Mouse (Mus musculus) MEL (cell line): ENCODE results near the gene Tango6. TPM values are rescaled to one million over a fixed set of nuclear protein-coding genes. Genes with fewer than 3 reads are reported as not detected.

Experiments
- DNase-seq: peaks from one replicate; pipeline ENCODE4 v3.0.0; 2011; ENCODE audit warnings: low read depth, low spot score
- H3K27ac ChIP-seq: 2 replicates; pipeline ENCODE4 v1.5.1; 2012; ENCODE audit warnings: low read depth, mild to moderate bottlenecking, control low read depth, low read length, moderate library complexity; ENCODE audit not compliant: control insufficient read depth
- H3K27me3 ChIP-seq, 2 experiments: fragments of 150-350 bp in 1 of 2; sonication (generic) in 1 of 2; 2 replicates each; pipeline ENCODE4 v1.6.1; 2012; ENCODE audit warnings: low read length in 2 of 2, mild to moderate bottlenecking in 2 of 2, improper control_type of control experiment in 1 of 2, moderate library complexity in 1 of 2; ENCODE audit not compliant: insufficient read depth in 2 of 2, control insufficient read depth in 1 of 2
- H3K36me3 ChIP-seq, 2 experiments: 2 replicates each; pipeline ENCODE4 v1.6.1; 2012 to 2014; ENCODE audit warnings: low read length in 2 of 2, improper control_type of control experiment in 1 of 2, inconsistent platforms in 1 of 2, mild to moderate bottlenecking in 1 of 2; ENCODE audit not compliant: insufficient read depth in 2 of 2, control insufficient read depth in 1 of 2
- H3K4me1 ChIP-seq, 2 experiments: fragments of 150-350 bp in 1 of 2; sonication (generic) in 1 of 2; 2 replicates each; pipeline ENCODE4 v1.6.1; 2012; ENCODE audit warnings: low read length in 2 of 2, improper control_type of control experiment in 1 of 2, mild to moderate bottlenecking in 1 of 2; ENCODE audit not compliant: insufficient read depth in 2 of 2, control insufficient read depth in 1 of 2
- H3K4me3 ChIP-seq, 2 experiments: fragments of 150-350 bp in 1 of 2; sonication (generic) in 1 of 2; 2 replicates each; pipeline ENCODE4 v1.5.1; 2012; ENCODE audit warnings: low read depth in 2 of 2, low read length in 2 of 2, mild to moderate bottlenecking in 2 of 2, moderate library complexity in 2 of 2, control low read depth in 1 of 2, improper control_type of control experiment in 1 of 2; ENCODE audit not compliant: control insufficient read depth in 1 of 2, insufficient read depth in 1 of 2
- H3K79me2 ChIP-seq: 2 replicates; pipeline ENCODE4 v1.6.1; 2012; ENCODE audit warnings: mild to moderate bottlenecking, low read length, moderate library complexity; ENCODE audit not compliant: control insufficient read depth, poor library complexity, insufficient read depth
- H3K9ac ChIP-seq: 2 replicates; pipeline ENCODE4 v1.6.1; 2012; ENCODE audit warnings: low read depth, mild to moderate bottlenecking, control low read depth, low read length, moderate library complexity; ENCODE audit not compliant: control insufficient read depth, poor library complexity, severe bottlenecking
- H3K9me3 ChIP-seq: fragments of 150-350 bp; sonication (generic); replicated peaks from 2 replicates; pipeline ENCODE4 v1.6.1; 2012; ENCODE audit warnings: mild to moderate bottlenecking, low read length, improper control_type of control experiment, moderate library complexity; ENCODE audit not compliant: insufficient read depth
- CHD1 ChIP-seq: IDR thresholded peaks from 2 replicates; pipeline ENCODE4 v1.6.1; 2012; ENCODE audit warnings: low read depth, mild to moderate bottlenecking, inconsistent platforms, low read length, improper control_type of control experiment
- E2F4 ChIP-seq: IDR thresholded peaks from 2 replicates; pipeline ENCODE4 v1.6.1; 2011; ENCODE audit warnings: low read depth, low read length, improper control_type of control experiment, borderline replicate concordance
- EP300 ChIP-seq, 2 experiments: IDR thresholded peaks; 2 replicates each; pipeline ENCODE4 v1.6.1; 2011; ENCODE audit warnings: improper control_type of control experiment in 2 of 2, low read length in 2 of 2, low read depth in 1 of 2, mild to moderate bottlenecking in 1 of 2
- ETS1 ChIP-seq: IDR thresholded peaks from 2 replicates; pipeline ENCODE4 v1.6.1; 2012; ENCODE audit warnings: low read depth, mild to moderate bottlenecking, inconsistent platforms, low read length, improper control_type of control experiment, moderate library complexity
- GABPA ChIP-seq: IDR thresholded peaks from 2 replicates; pipeline ENCODE4 v1.6.1; 2012; ENCODE audit warnings: low read depth, mild to moderate bottlenecking, inconsistent platforms, low read length, improper control_type of control experiment, moderate library complexity
- GATA1 ChIP-seq: IDR thresholded peaks from 2 replicates; pipeline ENCODE4 v1.6.1; 2011; ENCODE audit warnings: low read depth, low read length, improper control_type of control experiment
- HCFC1 ChIP-seq: IDR thresholded peaks from 2 replicates; pipeline ENCODE4 v1.6.1; 2012; ENCODE audit warnings: low read depth, mild to moderate bottlenecking, inconsistent platforms, low read length, improper control_type of control experiment, moderate library complexity
- MXI1 ChIP-seq: IDR thresholded peaks from 2 replicates; pipeline ENCODE4 v1.6.1; 2011; ENCODE audit warnings: mild to moderate bottlenecking, low read depth, low read length, improper control_type of control experiment
- MYC ChIP-seq: IDR thresholded peaks from 2 replicates; pipeline ENCODE4 v1.6.1; 2011; ENCODE audit warnings: low read depth, mild to moderate bottlenecking, low read length, improper control_type of control experiment, moderate library complexity
- RAD21 ChIP-seq: IDR thresholded peaks from 2 replicates; pipeline ENCODE4 v1.6.1; 2011; ENCODE audit warnings: mild to moderate bottlenecking, low read depth, low read length, improper control_type of control experiment
- SMC3 ChIP-seq: IDR thresholded peaks from 2 replicates; pipeline ENCODE4 v1.6.1; 2011; ENCODE audit warnings: low read depth, low read length, improper control_type of control experiment
- TBP ChIP-seq: IDR thresholded peaks from 2 replicates; pipeline ENCODE4 v1.8.0; 2011; ENCODE audit warnings: low read depth, low read length, improper control_type of control experiment
- TCF12 ChIP-seq: IDR thresholded peaks from 2 replicates; pipeline ENCODE4 v1.6.1; 2014; ENCODE audit warnings: low read depth, mild to moderate bottlenecking, inconsistent platforms, low read length, improper control_type of control experiment, moderate library complexity
- USF1 ChIP-seq: IDR thresholded peaks from 2 replicates; pipeline ENCODE4 v1.6.1; 2014; ENCODE audit warnings: low read depth, mild to moderate bottlenecking, inconsistent platforms, low read length, improper control_type of control experiment, moderate library complexity
- USF2 ChIP-seq, 2 experiments: IDR thresholded peaks; 2 replicates each; pipeline ENCODE4 v1.6.1; 2011 to 2012; ENCODE audit warnings: improper control_type of control experiment in 2 of 2, low read length in 2 of 2, borderline replicate concordance in 1 of 2, inconsistent platforms in 1 of 2, low read depth in 1 of 2, mild to moderate bottlenecking in 1 of 2; ENCODE audit not compliant: insufficient read depth in 1 of 2
- ZMIZ1 ChIP-seq: IDR thresholded peaks from 2 replicates; pipeline ENCODE4 v1.6.1; 2012; ENCODE audit warnings: low read depth, mild to moderate bottlenecking, inconsistent platforms, low read length, improper control_type of control experiment, moderate library complexity
- polyA plus RNA-seq, 2 experiments: library from polyadenylated mRNA; stranded (reverse) in 1 of 2; unstranded in 1 of 2; fragments of >175 nt in 1 of 2; fragments of >200 nt in 1 of 2; gene quantifications; 2 replicates each; pipeline versions ENCODE4 v1.2.1 to v1.2.4; 2012; ENCODE audit warnings: low replicate concordance in 2 of 2, low read depth in 1 of 2; ENCODE audit not compliant: insufficient read length in 2 of 2, insufficient read depth in 1 of 2, missing spikeins in 1 of 2
- total RNA-seq: library from RNA; depleted of rRNA; stranded (reverse); fragments of 300-350 nt; gene quantifications from 2 replicates; pipeline ENCODE4 v1.2.3, GENCODE M21; 2012

The Tango6 gene
- total and polyA plus RNA-seq, 3 experiments = 3.0 to 6.1 TPM; not detected in 1

DNA sequence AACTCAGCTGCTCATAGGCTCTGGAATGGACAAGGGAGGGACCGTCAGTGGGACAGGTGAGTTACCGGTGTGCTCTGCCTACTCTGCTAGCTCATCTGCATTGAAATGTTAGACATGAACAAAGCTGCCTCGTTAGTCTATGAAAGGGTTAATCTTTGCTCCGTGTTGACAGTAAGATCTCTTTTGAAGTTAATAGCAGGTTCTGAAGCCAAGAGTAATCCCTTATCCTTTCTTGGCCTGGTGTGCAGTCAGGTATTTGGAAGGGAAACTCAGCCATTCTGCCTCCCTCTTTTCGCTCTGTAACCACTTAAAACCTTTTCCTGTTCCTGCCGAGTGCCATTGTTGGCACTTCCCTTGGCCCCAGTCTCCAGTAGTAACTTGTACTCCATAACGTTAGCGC is 38.1 kb downstream of the Tango6 start:
- H3K9ac ChIP-seq = no peak overlapping the region
- DNase-seq = no peak
- H3K9me3 ChIP-seq = no peaks in the 10 kb centered on the region
- H3K27ac ChIP-seq = no peak overlapping the region
- no peaks in the 10 kb centered on the region for H3K27me3 ChIP-seq
- TF ChIP-seq MXI1 = no peak
- TF ChIP-seq SMC3 = no peak
- TF ChIP-seq USF2 (IDR thresholded peaks at IDR 0.05; ENCODE audit: borderline replicate concordance in 1 of 2, insufficient read depth in 1 of 2, low read depth in 1 of 2, low read length in 2 of 2) = no peak
- no peak for TF ChIP-seq E2F4
- TF ChIP-seq GATA1 = no peak
- TF ChIP-seq, all 39 proteins: peak for 0
- no peaks in the 10 kb centered on the region; a peak in 2 of 4 replicates for H3K36me3 ChIP-seq
- H3K4me3 ChIP-seq = no peak overlapping the region
- H3K79me2 ChIP-seq = no peaks in the 10 kb centered on the region
- no peaks in the 10 kb centered on the region for H3K4me1 ChIP-seq

DNA sequence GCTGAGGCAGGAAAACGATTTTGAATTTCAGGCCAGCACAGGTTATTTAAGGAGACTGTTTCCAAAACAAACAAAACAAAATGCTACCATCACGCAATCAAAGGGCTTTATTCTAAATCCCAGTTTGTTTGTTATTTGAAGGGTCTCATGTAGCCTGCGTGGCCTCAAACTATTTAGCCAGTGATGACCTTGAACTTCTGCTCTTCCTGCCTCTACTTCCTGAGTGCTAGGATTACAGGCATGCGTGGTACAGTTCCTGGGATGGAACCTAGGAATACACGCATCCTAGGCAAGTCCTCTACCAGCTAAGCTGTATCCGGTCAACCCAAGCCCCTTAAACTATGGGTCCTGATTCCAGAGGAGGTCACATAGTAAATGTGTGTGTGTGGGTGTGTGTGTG is 39.6 kb downstream of the Tango6 start:
- Histone ChIP-seq H3K4me3 (no peak overlapping the region), H3K27me3 (no peaks in the 10 kb centered on the region), H3K9ac (no peak overlapping the region), H3K4me1 (no peaks in the 10 kb centered on the region), H3K27ac (no peak overlapping the region), H3K36me3 (no peaks in the 10 kb centered on the region; a peak in 2 of 4 replicates), H3K9me3 (no peaks in the 10 kb centered on the region), H3K79me2 (no peaks in the 10 kb centered on the region)
- TF ChIP-seq GABPA = no peak
- TF ChIP-seq CHD1 = no peak
- no peak for TF ChIP-seq ETS1
- no peak for DNase-seq

DNA sequence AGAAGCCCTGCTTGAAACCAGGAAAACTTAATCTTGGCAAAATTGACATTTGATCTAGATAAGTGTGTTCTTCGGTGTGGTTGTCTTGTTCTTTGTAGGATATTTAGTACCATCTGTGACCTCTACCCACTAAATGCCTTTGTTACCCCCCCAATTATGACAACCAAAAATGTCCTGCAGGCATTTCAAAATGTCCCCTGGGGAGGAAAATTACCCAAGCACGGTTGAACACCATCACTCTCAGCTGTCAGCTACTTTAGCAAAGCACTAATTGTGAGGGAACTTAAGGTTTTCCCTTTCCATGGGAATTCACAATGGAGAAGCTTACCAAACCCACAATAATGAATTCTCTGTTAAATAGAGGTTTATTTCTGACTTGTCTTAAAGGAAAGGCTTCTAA is 41.1 kb downstream of the Tango6 start:
- no peaks in the 10 kb centered on the region for H3K4me1 ChIP-seq
- no peaks in the 10 kb centered on the region for H3K79me2 ChIP-seq
- no peak overlapping the region for H3K4me3 ChIP-seq
- H3K27me3 ChIP-seq = no peaks in the 10 kb centered on the region
- TF ChIP-seq CHD1 (no peak), TCF12 (no peak), SMC3 (no peak), E2F4 (no peak), ZMIZ1 (no peak), MXI1 (no peak), EP300 (IDR thresholded peaks at IDR 0.05; ENCODE audit: low read depth in 1 of 2, low read length in 2 of 2) (no peak), GATA1 (no peak), MYC (no peak), HCFC1 (no peak), RAD21 (no peak), USF1 (no peak), TBP (no peak)
- TF ChIP-seq, all 39 proteins: peak for 0
- no peak overlapping the region for H3K9ac ChIP-seq
- no peaks in the 10 kb centered on the region; a peak in 2 of 4 replicates for H3K36me3 ChIP-seq
- no peak for DNase-seq
- no peaks in the 10 kb centered on the region for H3K9me3 ChIP-seq
- H3K27ac ChIP-seq = no peak overlapping the region
